Mouse (Mus musculus): ENCODE data around the gene Nfyc. TPM values are rescaled to one million over a fixed set of nuclear protein-coding genes. Genes with fewer than 3 reads are reported as not detected.

Gene Nfyc
- polyA plus RNA-seq, 1 experiment = 35.4 TPM

- Histone ChIP-seq H3K4me1 (ENCODE audit: control insufficient read depth, insufficient read depth, low read length) (no peaks in the 10 kb centered on the region), H3K4me3 (ENCODE audit: insufficient read depth, low read length) (no peak overlapping the region), H3K27ac (ENCODE audit: insufficient read depth, low read depth, low read length) (no peak overlapping the region)
- TF ChIP-seq CTCF (IDR thresholded peaks at IDR 0.05; ENCODE audit: low read depth, low read length) = no peak
- TF ChIP-seq POLR2A (IDR thresholded peaks at IDR 0.05; ENCODE audit: borderline replicate concordance, low read depth, low read length) = no peak
These were observed 25.0 kb upstream of the Nfyc start for GRCm38 (mm10) chr4:120856376-120856775.

GRCm38 (mm10) chr4:120855360-120856060 is 24.1 kb upstream of the Nfyc start:
- H3K4me3 ChIP-seq (ENCODE audit: insufficient read depth, low read length) = no peak overlapping the region
- no peak overlapping the region for H3K27ac ChIP-seq (ENCODE audit: insufficient read depth, low read depth, low read length)
- H3K4me1 ChIP-seq (ENCODE audit: control insufficient read depth, insufficient read depth, low read length) = no peaks in the 10 kb centered on the region
- no peak for TF ChIP-seq CTCF (IDR thresholded peaks at IDR 0.05; ENCODE audit: low read depth, low read length)
- no peak for TF ChIP-seq POLR2A (IDR thresholded peaks at IDR 0.05; ENCODE audit: borderline replicate concordance, low read depth, low read length)

- peak within 1 kb of the TSS; percentile 31; the same call in 1 of the 2 replicates for H3K4me3 ChIP-seq (ENCODE audit: insufficient read depth, low read length)
- H3K27ac ChIP-seq (ENCODE audit: insufficient read depth, low read depth, low read length) = no peak within 1 kb of the TSS
- no peak for TF ChIP-seq CTCF (IDR thresholded peaks at IDR 0.05; ENCODE audit: low read depth, low read length)
- no peak for TF ChIP-seq POLR2A (IDR thresholded peaks at IDR 0.05; ENCODE audit: borderline replicate concordance, low read depth, low read length)
- H3K4me1 ChIP-seq (ENCODE audit: control insufficient read depth, insufficient read depth, low read length) = no peaks in the 10 kb centered on the region
These were observed 23.4 kb upstream of the Nfyc start, which contains the start of gene Rims3 for GRCm38 (mm10) chr4:120854588-120855319. TSS of gene Rims3 (plus strand) at chr4:120854816.

- TF ChIP-seq CTCF (IDR thresholded peaks at IDR 0.05; ENCODE audit: low read depth, low read length) = peak; percentile 70; the same call in 1 of the 2 replicates
- no peak for TF ChIP-seq POLR2A (IDR thresholded peaks at IDR 0.05; ENCODE audit: borderline replicate concordance, low read depth, low read length)
- Histone ChIP-seq H3K4me1 (ENCODE audit: control insufficient read depth, insufficient read depth, low read length) (peaks cover 3% of the 10 kb centered on the region), H3K4me3 (ENCODE audit: insufficient read depth, low read length) (no peak overlapping the region), H3K27ac (ENCODE audit: insufficient read depth, low read depth, low read length) (no peak overlapping the region)
These were observed 19.6 kb upstream of the Nfyc start for GRCm38 (mm10) chr4:120850946-120851345.

- no peak overlapping the region for H3K4me3 ChIP-seq (ENCODE audit: insufficient read depth, low read length)
- H3K27ac ChIP-seq (ENCODE audit: insufficient read depth, low read depth, low read length) = no peak overlapping the region
- no peak for TF ChIP-seq POLR2A (IDR thresholded peaks at IDR 0.05; ENCODE audit: borderline replicate concordance, low read depth, low read length)
- TF ChIP-seq CTCF (IDR thresholded peaks at IDR 0.05; ENCODE audit: low read depth, low read length) = no peak
- H3K4me1 ChIP-seq (ENCODE audit: control insufficient read depth, insufficient read depth, low read length) = peaks cover 13% of the 10 kb centered on the region
These were observed 18.1 kb upstream of the Nfyc start for GRCm38 (mm10) chr4:120849451-120849850.

- Histone ChIP-seq H3K4me1 (ENCODE audit: control insufficient read depth, insufficient read depth, low read length) (peaks cover 13% of the 10 kb centered on the region), H3K4me3 (ENCODE audit: insufficient read depth, low read length) (no peak overlapping the region), H3K27ac (ENCODE audit: insufficient read depth, low read depth, low read length) (no peak overlapping the region)
- no peak for TF ChIP-seq CTCF (IDR thresholded peaks at IDR 0.05; ENCODE audit: low read depth, low read length)
- no peak for TF ChIP-seq POLR2A (IDR thresholded peaks at IDR 0.05; ENCODE audit: borderline replicate concordance, low read depth, low read length)
These were observed 17.5 kb upstream of the Nfyc start for GRCm38 (mm10) chr4:120848909-120849308.

- Histone ChIP-seq H3K4me3 (ENCODE audit: insufficient read depth, low read length) (no peak overlapping the region), H3K4me1 (ENCODE audit: control insufficient read depth, insufficient read depth, low read length) (peaks cover 19% of the 10 kb centered on the region), H3K27ac (ENCODE audit: insufficient read depth, low read depth, low read length) (no peak overlapping the region)
- TF ChIP-seq CTCF (IDR thresholded peaks at IDR 0.05; ENCODE audit: low read depth, low read length) (no peak), POLR2A (IDR thresholded peaks at IDR 0.05; ENCODE audit: borderline replicate concordance, low read depth, low read length) (no peak)
These were observed 13.7 kb upstream of the Nfyc start for GRCm38 (mm10) chr4:120845098-120845497.

GRCm38 (mm10) chr4:120844423-120845082 is 13.2 kb upstream of the Nfyc start:
- peaks cover 19% of the 10 kb centered on the region for H3K4me1 ChIP-seq (ENCODE audit: control insufficient read depth, insufficient read depth, low read length)

GRCm38 (mm10) chr4:120841342-120841741 is 10.0 kb upstream of the Nfyc start:
- TF ChIP-seq POLR2A (IDR thresholded peaks at IDR 0.05; ENCODE audit: borderline replicate concordance, low read depth, low read length) (no peak), CTCF (IDR thresholded peaks at IDR 0.05; ENCODE audit: low read depth, low read length) (no peak)
- no peak overlapping the region for H3K4me3 ChIP-seq (ENCODE audit: insufficient read depth, low read length)
- H3K4me1 ChIP-seq (ENCODE audit: control insufficient read depth, insufficient read depth, low read length) = peaks cover 19% of the 10 kb centered on the region
- no peak overlapping the region for H3K27ac ChIP-seq (ENCODE audit: insufficient read depth, low read depth, low read length)

More at GRCm38 (mm10) chr4:120844423-120845082, 13.2 kb upstream of the Nfyc start:
- H3K4me3 ChIP-seq (ENCODE audit: insufficient read depth, low read length) = no peak overlapping the region
- H3K27ac ChIP-seq (ENCODE audit: insufficient read depth, low read depth, low read length) = no peak overlapping the region
- TF ChIP-seq POLR2A (IDR thresholded peaks at IDR 0.05; ENCODE audit: borderline replicate concordance, low read depth, low read length) (no peak), CTCF (IDR thresholded peaks at IDR 0.05; ENCODE audit: low read depth, low read length) (no peak)
